Mouse (Mus musculus) thymus, adult 2 months (tissue): Measurements from ENCODE around the gene Pkmyt1.

ENCODE experiments used
- CTCF ChIP-seq: fragments of 200-500 bp; IDR thresholded peaks from 2 replicates; pipeline ENCODE4 v1.5.1; 2012; ENCODE audit warnings: mild to moderate bottlenecking, control low read depth, low read length, moderate library complexity, borderline replicate concordance; ENCODE audit not compliant: control insufficient read depth, poor library complexity, insufficient read depth; ENCODE audit errors: extremely low read depth
- POLR2A ChIP-seq: fragments of 200-500 bp; IDR thresholded peaks from 2 replicates; pipeline ENCODE4 v1.6.1; 2012; ENCODE audit warnings: mild to moderate bottlenecking, low read length, control low read depth, moderate library complexity; ENCODE audit not compliant: control insufficient read depth, poor library complexity, insufficient read depth; ENCODE audit errors: extremely low read depth

DNA sequence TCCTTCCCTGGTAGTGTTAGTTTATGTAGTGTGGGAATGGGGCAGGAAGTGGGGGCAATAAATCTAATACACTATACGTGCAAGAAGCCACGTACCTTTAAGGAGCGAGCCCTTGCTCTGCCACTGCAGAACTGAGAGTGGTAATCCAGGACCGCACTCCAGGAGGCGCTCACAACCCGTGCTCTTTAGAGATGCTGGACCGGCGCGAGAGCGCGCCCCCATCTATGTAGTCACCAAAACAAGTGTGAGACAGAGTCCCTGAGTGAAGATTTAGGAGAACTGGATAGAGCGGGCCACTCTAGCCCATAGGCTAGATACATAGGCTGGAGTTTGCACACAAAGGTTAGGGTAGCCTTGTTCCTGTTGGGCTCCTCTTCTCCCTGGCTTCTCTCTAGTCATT, 48.0 kb downstream of the Pkmyt1 start:
- TF ChIP-seq CTCF = peak; percentile 91
- TF ChIP-seq POLR2A = no peak
